Mouse (Mus musculus) mesoderm, embryonic 11.5 days (tissue): ENCODE data around the gene Itgbl1.
"Not testable (repeated sequence)": the region's sequence is repeated elsewhere in the genome, so short reads cannot be mapped to it uniquely, and the experiment has no call there.

Experiments
- DNase-seq: peaks from one replicate; pipeline ENCODE4 v3.0.0-alpha.2; 2012; ENCODE audit warnings: low read depth, low spot score

Gene Itgbl1

GRCm38 (mm10) chr14:123659921-123660385 lies at the start of gene Itgbl1:
Gene Itgbl1 (plus strand): TSS chr14:123659971.
- DNase-seq, result peak; percentile 13

GRCm38 (mm10) chr14:123622969-123623368 lies 36.8 kb upstream of the Itgbl1 start:
- DNase-seq, result peak; percentile 9

- peak; percentile 23 for DNase-seq
Observed at GRCm38 (mm10) chr14:123626501-123627179, 33.1 kb upstream of the Itgbl1 start, which contains the start of gene Nalcn. Gene Nalcn (minus strand): TSS chr14:123627144.

DNA sequence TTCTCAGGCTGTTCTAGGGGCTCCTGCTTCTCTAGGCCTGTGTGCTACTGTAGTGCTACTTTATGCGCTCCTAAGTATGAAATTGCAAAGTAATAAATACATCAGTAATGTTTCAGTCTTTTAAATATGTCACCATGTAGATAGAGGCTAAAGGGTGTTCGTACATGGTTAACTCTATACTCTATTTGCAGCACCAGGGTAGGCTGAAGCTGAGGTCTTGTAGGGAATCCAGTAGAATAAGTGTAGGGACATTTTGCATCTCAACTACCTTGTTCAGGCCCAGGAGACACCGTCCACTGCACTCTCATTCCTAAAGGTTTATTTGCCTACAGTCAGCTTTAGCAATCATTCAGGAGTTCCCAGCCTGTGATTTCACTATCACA lies 32.6 kb upstream of the Itgbl1 start:
- no peak for DNase-seq

- peak; percentile 63 for DNase-seq
Observed at GRCm38 (mm10) chr14:123661091-123661491, 1.3 kb downstream of the Itgbl1 start.

- DNase-seq, result no peak
Observed at GRCm38 (mm10) chr14:123662386-123662785, 2.6 kb downstream of the Itgbl1 start.

DNA sequence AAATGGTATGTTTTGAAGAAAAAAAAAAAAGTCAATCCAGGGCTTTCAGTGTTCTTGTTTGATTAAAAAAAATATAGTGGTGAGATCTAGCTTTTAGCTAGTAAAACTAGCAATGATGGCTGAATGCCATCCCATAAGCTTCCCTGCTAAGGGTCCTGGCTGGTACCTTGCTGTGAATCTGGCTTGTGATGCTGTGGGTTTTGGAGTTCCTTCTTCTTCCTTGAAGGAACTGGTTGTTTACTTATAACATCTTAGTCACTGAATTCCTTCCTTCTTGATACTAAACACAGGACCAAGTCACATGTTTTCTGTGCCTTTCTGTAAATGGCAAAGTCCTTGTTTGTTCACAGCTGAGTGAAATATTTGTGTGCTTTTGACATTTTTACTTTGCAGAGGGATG lies 3.4 kb downstream of the Itgbl1 start:
- DNase-seq, result no peak

GRCm38 (mm10) chr14:123664451-123664850 lies 4.7 kb downstream of the Itgbl1 start:
- no peak for DNase-seq

DNA sequence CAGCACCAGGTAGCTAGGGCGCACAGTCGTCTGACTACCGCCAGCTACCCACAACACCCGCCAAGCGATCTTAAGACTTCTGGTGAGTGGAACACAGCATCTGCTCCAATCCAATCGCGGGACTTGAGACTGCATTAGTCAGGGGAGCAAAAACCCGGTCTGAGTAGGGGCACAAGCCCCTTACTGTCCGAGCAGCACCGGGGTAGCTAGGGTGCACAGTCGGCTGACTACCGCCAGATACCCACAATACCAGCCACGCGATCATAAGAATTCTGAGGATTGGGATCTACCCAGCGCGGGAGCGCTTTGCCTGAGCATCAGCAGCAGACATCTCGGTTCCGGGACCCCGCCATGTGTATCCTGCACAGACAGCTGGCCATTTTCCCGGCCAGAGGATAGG lies 11.3 kb downstream of the Itgbl1 start:
- not testable (repeated sequence) for DNase-seq

DNA sequence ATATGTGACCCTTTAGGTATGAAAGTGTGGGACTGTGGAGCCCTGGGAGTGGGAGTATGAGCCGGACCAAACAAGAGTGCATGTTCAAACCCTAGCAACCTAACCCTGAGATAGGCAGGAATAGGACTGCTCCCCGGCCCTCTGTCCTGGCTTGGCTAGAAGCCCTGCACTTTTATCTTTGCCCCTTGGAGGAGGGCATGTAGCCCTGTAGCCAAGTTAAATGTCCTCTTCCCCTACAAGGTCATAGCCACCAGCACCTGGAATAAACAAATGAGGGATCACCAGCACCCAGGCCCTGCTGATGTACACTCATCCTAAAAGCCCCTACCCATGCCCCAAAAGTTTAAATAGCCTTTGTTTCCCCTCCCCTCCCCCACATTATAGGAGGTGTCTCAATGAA lies 18.3 kb downstream of the Itgbl1 start:
- DNase-seq, result no peak

- no peak for DNase-seq
Observed at GRCm38 (mm10) chr14:123714751-123715150, 55.0 kb downstream of the Itgbl1 start.

- DNase-seq, result no peak
Observed at GRCm38 (mm10) chr14:123742055-123742454, 82.3 kb downstream of the Itgbl1 start.

GRCm38 (mm10) chr14:123751017-123751416 lies 91.2 kb downstream of the Itgbl1 start:
- DNase-seq, result no peak

- DNase-seq, result no peak
Observed at GRCm38 (mm10) chr14:123759534-123759933, 99.8 kb downstream of the Itgbl1 start.

DNA sequence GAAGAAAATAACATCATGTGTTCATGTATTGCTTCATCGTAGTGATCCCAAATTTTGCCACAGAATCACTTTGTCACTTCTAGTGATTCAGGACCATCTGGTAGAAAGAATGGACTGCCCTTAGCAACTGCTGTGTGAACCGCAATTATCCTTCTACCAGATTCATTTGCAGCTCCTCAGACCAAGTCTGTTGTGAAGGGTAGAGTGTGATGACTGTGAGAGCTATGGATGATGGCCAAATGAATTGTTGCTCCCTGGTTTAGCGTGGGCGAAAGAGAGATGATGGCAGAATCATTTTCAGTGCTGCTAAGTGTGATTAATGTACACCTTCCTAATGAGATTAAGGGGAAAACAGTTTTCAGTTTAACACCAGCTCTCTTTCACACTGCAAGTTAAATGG lies 100.3 kb downstream of the Itgbl1 start:
- DNase-seq, result no peak

- DNase-seq, result no peak
Observed at GRCm38 (mm10) chr14:123801744-123802143, 142.0 kb downstream of the Itgbl1 start.

GRCm38 (mm10) chr14:123837662-123838061 lies 177.9 kb downstream of the Itgbl1 start:
- DNase-seq, result no peak

- DNase-seq, result peak; percentile 43
Observed at GRCm38 (mm10) chr14:123843675-123844425, 184.1 kb downstream of the Itgbl1 start.

GRCm38 (mm10) chr14:123864531-123864930 lies 204.8 kb downstream of the Itgbl1 start:
- DNase-seq, result no peak

GRCm38 (mm10) chr14:123865779-123866726 lies 206.3 kb downstream of the Itgbl1 start:
- no peak for DNase-seq

- DNase-seq, result no peak
Observed at GRCm38 (mm10) chr14:123927903-123928302, 268.1 kb downstream of the Itgbl1 start.

- DNase-seq, result no peak
Observed at GRCm38 (mm10) chr14:123966531-123966930, 306.8 kb downstream of the Itgbl1 start.
